Mouse (Mus musculus): ENCODE results near the gene Trmt5. TPM values are rescaled to one million over a fixed set of nuclear protein-coding genes. Genes with fewer than 3 reads are reported as not detected.

Gene Trmt5
- polyA plus RNA-seq, 1 experiment from 2014 or later: 20.1 TPM

DNA sequence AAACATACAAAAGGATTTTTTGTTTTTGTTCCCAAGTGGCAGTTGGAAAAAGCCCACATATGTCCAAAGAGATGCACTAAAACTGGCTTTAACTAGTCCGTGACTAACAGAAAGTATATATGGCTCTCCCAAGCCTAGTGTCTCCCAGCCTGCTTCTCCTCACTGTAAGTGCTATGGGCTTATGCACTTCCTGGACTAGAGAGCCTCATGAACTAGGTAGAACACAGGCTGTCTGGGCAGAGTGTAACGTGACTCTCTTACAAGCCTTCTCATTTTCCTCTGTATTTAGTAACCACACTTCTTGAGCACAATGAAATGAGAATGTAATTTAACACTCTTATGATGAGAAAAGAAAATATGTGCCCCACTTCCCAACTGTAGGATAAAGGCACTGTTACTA is 22.2 kb upstream of the Trmt5 start:
- Histone ChIP-seq H3K9me3 (no peaks in the 10 kb centered on the region), H3K4me3 (no peak overlapping the region), H3K27me3 (no peaks in the 10 kb centered on the region), H3K4me1 (0 out of 2 replicates have a peak, but pooled peaks cover 2% of the 10 kb centered on the region), H3K27ac (no peak overlapping the region), H3K4me2 (replicated peaks) (no peak overlapping the region), H3K36me3 (peaks cover 9% of the 10 kb centered on the region; the same call in 1 of the 2 replicates), H3K9ac (no peak overlapping the region)
- no peak for ATAC-seq (ENCODE audit: low FRiP score, low read depth)
- WGBS: 59% methylated on average over 2 of the region's 2 CpGs

DNA sequence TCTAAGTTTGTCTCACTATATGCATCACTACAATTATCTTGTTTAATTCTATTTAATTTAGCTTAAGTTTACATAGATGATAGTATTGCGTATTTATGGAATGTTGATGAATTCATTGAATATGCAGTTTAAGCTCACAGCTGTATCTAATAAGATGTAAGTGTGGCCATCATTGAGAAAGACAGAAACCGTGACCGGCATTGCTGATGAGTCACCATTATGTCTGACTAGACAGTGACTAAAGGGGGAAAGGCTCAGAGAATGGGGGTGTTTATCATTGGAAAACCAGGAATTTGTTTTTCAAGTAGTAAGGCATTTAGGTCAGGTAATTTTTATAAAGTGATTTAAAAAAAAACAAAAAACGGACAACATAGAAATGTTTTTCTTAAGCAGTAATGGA is 21.2 kb upstream of the Trmt5 start:
- Histone ChIP-seq H3K4me2 (replicated peaks) (no peak overlapping the region), H3K27ac (no peak overlapping the region), H3K4me3 (no peak overlapping the region), H3K4me1 (0 out of 2 replicates have a peak, but pooled peaks cover 2% of the 10 kb centered on the region), H3K36me3 (peaks cover 9% of the 10 kb centered on the region; the same call in 1 of the 2 replicates), H3K9ac (no peak overlapping the region), H3K27me3 (no peaks in the 10 kb centered on the region), H3K9me3 (no peaks in the 10 kb centered on the region)
- no peak for ATAC-seq (ENCODE audit: low FRiP score, low read depth)
- WGBS: 88% methylated on average over 4 of the region's 4 CpGs

GRCm38 (mm10) chr12:73304636-73305035 is 18.1 kb upstream of the Trmt5 start:
- no peak for ATAC-seq (ENCODE audit: low FRiP score, low read depth)
- Histone ChIP-seq H3K4me2 (replicated peaks) (no peak overlapping the region), H3K9me3 (no peaks in the 10 kb centered on the region), H3K27me3 (no peaks in the 10 kb centered on the region), H3K36me3 (peaks cover 19% of the 10 kb centered on the region; the same call in 1 of the 2 replicates), H3K4me1 (0 out of 2 replicates have a peak, but pooled peaks cover 2% of the 10 kb centered on the region), H3K9ac (no peak overlapping the region), H3K27ac (no peak overlapping the region), H3K4me3 (no peak overlapping the region)
- WGBS: 72% methylated on average over 4 of the region's 4 CpGs

DNA sequence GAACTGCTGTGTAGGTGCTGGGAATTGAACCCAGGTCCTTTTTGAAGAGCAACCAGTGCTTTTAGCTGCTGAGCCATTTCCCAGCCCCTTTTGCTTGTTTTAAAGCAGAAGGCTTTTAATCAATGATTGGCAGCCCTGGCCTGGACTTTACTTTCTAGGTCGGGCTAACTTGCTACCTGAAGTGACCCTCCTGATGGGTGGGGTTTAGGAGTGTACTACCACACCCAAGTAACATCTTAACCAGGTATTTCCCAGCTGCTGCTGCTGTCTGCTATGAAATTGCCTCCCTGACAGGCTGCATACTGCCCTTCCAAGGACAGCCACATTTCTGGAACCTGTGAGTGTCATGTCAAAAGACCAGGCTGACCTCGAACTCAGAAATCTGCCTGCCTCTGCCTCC is 14.0 kb upstream of the Trmt5 start:
- Histone ChIP-seq H3K4me2 (replicated peaks) (no peak overlapping the region), H3K4me1 (peaks cover 10% of the 10 kb centered on the region), H3K4me3 (no peak overlapping the region), H3K36me3 (peaks cover 22% of the 10 kb centered on the region; the same call in 1 of the 2 replicates), H3K27me3 (no peaks in the 10 kb centered on the region), H3K9ac (no peak overlapping the region), H3K27ac (no peak overlapping the region), H3K9me3 (no peaks in the 10 kb centered on the region)
- 97% methylated on average over 2 of the region's 2 CpGs for WGBS
- no peak for ATAC-seq (ENCODE audit: low FRiP score, low read depth)

DNA sequence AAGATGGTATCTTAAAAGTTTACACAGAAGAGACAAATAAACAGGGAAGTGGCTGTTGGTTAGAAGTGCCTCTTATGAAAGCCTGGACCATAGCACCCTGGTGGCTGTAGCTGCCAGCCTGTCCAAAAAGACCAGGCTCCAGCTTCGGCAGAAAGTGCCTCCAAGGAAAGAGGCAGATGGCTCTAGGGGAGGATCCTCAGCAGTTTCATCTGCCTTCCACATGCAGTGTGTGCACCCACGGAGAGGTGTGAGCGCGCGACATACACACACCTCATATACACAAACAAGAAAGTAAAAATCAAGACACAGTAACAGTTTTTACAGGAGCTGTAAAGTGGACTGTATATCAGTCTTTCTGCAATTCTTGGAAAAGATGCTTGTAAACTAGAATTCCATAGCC is 12.1 kb upstream of the Trmt5 start:
- no peak overlapping the region for H3K4me3 ChIP-seq
- no peak overlapping the region for H3K9ac ChIP-seq

GRCm38 (mm10) chr12:73295505-73296140 is 9.1 kb upstream of the Trmt5 start:
- peaks cover 30% of the 10 kb centered on the region for H3K36me3 ChIP-seq
- no peak overlapping the region for H3K4me2 ChIP-seq (replicated peaks)
- 70% methylated on average over 11 of the region's 11 CpGs for WGBS
- H3K27me3 ChIP-seq: no peaks in the 10 kb centered on the region
- H3K4me3 ChIP-seq: no peak overlapping the region
- H3K4me1 ChIP-seq: peaks cover 15% of the 10 kb centered on the region
- no peak overlapping the region for H3K27ac ChIP-seq
- no peaks in the 10 kb centered on the region for H3K9me3 ChIP-seq
- H3K9ac ChIP-seq: no peak overlapping the region
- ATAC-seq (ENCODE audit: low FRiP score, low read depth): no peak

More for the DNA sequence above, 12.1 kb upstream of the Trmt5 start:
- ATAC-seq (ENCODE audit: low FRiP score, low read depth): no peak
- no peak overlapping the region for H3K4me2 ChIP-seq (replicated peaks)
- no peak overlapping the region for H3K27ac ChIP-seq
- WGBS: 85% methylated on average over 5 of the region's 5 CpGs
- H3K27me3 ChIP-seq: no peaks in the 10 kb centered on the region
- peaks cover 15% of the 10 kb centered on the region for H3K4me1 ChIP-seq
- peaks cover 26% of the 10 kb centered on the region for H3K36me3 ChIP-seq
- H3K9me3 ChIP-seq: no peaks in the 10 kb centered on the region

GRCm38 (mm10) chr12:73294884-73295283 is 8.4 kb upstream of the Trmt5 start:
- Histone ChIP-seq H3K4me3 (no peak overlapping the region), H3K27me3 (no peaks in the 10 kb centered on the region), H3K4me1 (peaks cover 15% of the 10 kb centered on the region), H3K9me3 (no peaks in the 10 kb centered on the region), H3K9ac (no peak overlapping the region), H3K36me3 (peaks cover 23% of the 10 kb centered on the region), H3K27ac (no peak overlapping the region), H3K4me2 (replicated peaks) (no peak overlapping the region)
- ATAC-seq (ENCODE audit: low FRiP score, low read depth): no peak

DNA sequence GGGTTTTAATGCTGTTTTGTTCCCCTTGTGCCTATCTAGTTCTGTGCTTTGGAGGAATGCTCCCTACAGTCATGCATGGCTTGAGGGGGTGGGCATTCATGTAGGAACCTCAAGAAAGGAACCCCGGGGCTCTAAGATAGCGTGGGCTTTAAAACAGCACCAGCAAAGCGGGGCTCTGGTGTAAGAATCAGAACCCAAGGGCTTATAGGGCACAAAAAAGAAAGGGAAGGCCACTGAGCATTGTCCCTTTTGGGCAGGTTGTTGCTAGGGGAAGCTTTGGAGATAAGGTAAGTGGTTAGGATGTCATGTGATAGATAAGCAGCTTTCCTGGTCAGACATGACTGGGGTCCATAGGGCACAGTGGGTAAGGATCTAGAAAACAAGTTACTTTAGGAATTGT is 2.1 kb upstream of the Trmt5 start:
- ATAC-seq (ENCODE audit: low FRiP score, low read depth): no peak
- 94% methylated on average over 3 of the region's 3 CpGs for WGBS

GRCm38 (mm10) chr12:73287609-73288008 is 1.1 kb upstream of the Trmt5 start:
- Histone ChIP-seq H3K4me3 (peak overlapping the region; percentile 78), H3K9me3 (no peaks in the 10 kb centered on the region), H3K27me3 (no peaks in the 10 kb centered on the region), H3K27ac (no peak overlapping the region), H3K4me1 (peaks cover 22% of the 10 kb centered on the region), H3K36me3 (peaks cover 9% of the 10 kb centered on the region), H3K4me2 (replicated peaks) (peak overlapping the region; percentile 79), H3K9ac (peak overlapping the region; percentile 80)
- no peak for ATAC-seq (ENCODE audit: low FRiP score, low read depth)
- WGBS: 63% methylated on average over 8 of the region's 8 CpGs

More for the DNA sequence above, 2.1 kb upstream of the Trmt5 start:
- Histone ChIP-seq H3K9ac (no peak overlapping the region), H3K27me3 (no peaks in the 10 kb centered on the region), H3K4me1 (peaks cover 19% of the 10 kb centered on the region), H3K4me2 (replicated peaks) (no peak overlapping the region), H3K27ac (no peak overlapping the region), H3K9me3 (no peaks in the 10 kb centered on the region), H3K4me3 (no peak overlapping the region), H3K36me3 (peaks cover 14% of the 10 kb centered on the region)

GRCm38 (mm10) chr12:73274921-73275320 is 11.6 kb downstream of the Trmt5 start:
- H3K9ac ChIP-seq: no peak overlapping the region
- peaks cover 22% of the 10 kb centered on the region for H3K4me1 ChIP-seq
- WGBS: 94% methylated on average over 3 of the region's 3 CpGs
- peaks cover 49% of the 10 kb centered on the region for H3K36me3 ChIP-seq
- H3K9me3 ChIP-seq: peaks cover 4% of the 10 kb centered on the region; the same call in 1 of the 2 replicates
- no peak overlapping the region for H3K27ac ChIP-seq
- no peak for ATAC-seq (ENCODE audit: low FRiP score, low read depth)
- H3K4me2 ChIP-seq (replicated peaks): no peak overlapping the region
- no peak overlapping the region for H3K4me3 ChIP-seq
- no peaks in the 10 kb centered on the region for H3K27me3 ChIP-seq

GRCm38 (mm10) chr12:73269933-73270332 is 16.6 kb downstream of the Trmt5 start:
- H3K9me3 ChIP-seq: no peaks in the 10 kb centered on the region
- no peak overlapping the region for H3K4me2 ChIP-seq (replicated peaks)
- H3K36me3 ChIP-seq: peaks cover 10% of the 10 kb centered on the region
- H3K4me1 ChIP-seq: peaks cover 35% of the 10 kb centered on the region
- ATAC-seq (ENCODE audit: low FRiP score, low read depth): peak; percentile 88
- H3K4me3 ChIP-seq: no peak overlapping the region
- H3K9ac ChIP-seq: no peak overlapping the region
- H3K27me3 ChIP-seq: no peaks in the 10 kb centered on the region
- no peak overlapping the region for H3K27ac ChIP-seq
- 24% methylated on average over 4 of the region's 4 CpGs for WGBS

DNA sequence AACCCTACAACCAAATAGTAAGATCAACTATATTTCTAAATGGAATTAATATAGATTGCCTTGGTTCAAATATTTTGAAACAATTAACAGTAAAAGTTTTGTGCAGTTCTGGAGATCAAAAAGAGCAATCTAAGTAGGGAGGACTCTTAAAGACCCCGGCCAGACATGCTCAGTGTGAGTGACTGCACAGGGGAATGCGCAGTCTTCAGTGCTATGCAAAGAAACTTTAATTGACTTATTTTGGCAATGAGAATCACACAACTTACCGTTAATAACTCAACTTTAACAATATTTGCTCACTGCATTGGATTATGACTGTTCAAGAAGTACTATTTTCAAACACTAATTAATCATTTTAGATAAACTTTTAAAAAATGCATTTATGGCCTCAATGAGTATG is 17.0 kb downstream of the Trmt5 start:
- H3K27ac ChIP-seq: no peak overlapping the region
- ATAC-seq (ENCODE audit: low FRiP score, low read depth): peak; percentile 64; the same call in 1 of the 2 replicates
- peaks cover 6% of the 10 kb centered on the region; the same call in 1 of the 2 replicates for H3K36me3 ChIP-seq
- no peaks in the 10 kb centered on the region for H3K27me3 ChIP-seq
- 34% methylated on average over 3 of the region's 3 CpGs for WGBS
- H3K4me2 ChIP-seq (replicated peaks): no peak overlapping the region
- H3K4me1 ChIP-seq: peaks cover 35% of the 10 kb centered on the region
- no peak overlapping the region for H3K9ac ChIP-seq
- H3K4me3 ChIP-seq: no peak overlapping the region
- H3K9me3 ChIP-seq: no peaks in the 10 kb centered on the region

- no peak overlapping the region for H3K4me2 ChIP-seq (replicated peaks)
- no peak for ATAC-seq (ENCODE audit: low FRiP score, low read depth)
- 41% methylated on average over 1 of the region's 1 CpGs for WGBS
Measured at GRCm38 (mm10) chr12:73268497-73268896, 18.0 kb downstream of the Trmt5 start.

More at GRCm38 (mm10) chr12:73268497-73268896, 18.0 kb downstream of the Trmt5 start:
- H3K36me3 ChIP-seq: no peaks in the 10 kb centered on the region
- no peaks in the 10 kb centered on the region for H3K27me3 ChIP-seq
- no peaks in the 10 kb centered on the region for H3K9me3 ChIP-seq
- no peak overlapping the region; the same call in 1 of the 2 replicates for H3K27ac ChIP-seq
- peaks cover 35% of the 10 kb centered on the region for H3K4me1 ChIP-seq
- no peak overlapping the region for H3K4me3 ChIP-seq
- H3K9ac ChIP-seq: no peak overlapping the region

Data from limb, embryonic 13.5 days (tissue).